ENCODE assay signal across 12 mouse cellular contexts in the genomic region with DNA sequence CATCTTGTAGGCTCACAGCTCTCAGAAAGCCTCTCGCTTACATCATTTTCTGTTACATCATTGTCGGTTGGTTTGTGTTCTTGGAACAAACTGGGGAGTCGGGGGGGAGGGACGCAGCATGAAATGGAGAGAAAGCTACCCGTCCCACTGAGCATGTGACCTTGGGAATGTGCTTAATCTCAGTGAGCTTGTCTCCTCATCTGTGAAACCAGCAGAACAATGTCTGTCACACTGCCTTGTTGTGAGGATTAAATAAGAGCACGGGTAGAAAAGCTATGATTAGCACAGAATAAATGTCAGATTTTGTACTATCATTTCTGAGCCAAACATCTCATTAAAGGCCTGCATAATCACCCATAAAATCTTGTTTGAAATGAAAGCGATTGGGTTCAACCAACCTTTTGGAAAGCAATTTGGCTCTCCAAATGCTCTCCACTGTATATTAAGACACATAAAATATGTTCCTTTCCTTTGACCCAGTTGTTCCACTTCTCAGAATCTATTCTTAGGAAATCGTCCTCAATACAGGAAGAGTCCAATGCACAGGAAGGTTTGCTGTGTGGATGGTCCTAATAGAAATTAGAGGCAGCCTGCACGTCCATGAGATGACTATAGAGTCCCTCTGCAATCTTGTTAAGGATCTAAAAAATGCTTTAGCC.
A peak's percentile ranks its signal among the peaks of the same experiment; 100 is the strongest.
DNase-seq lines count a peak whose midpoint lies in the region; ATAC-seq and TF ChIP-seq lines count a peak whose summit lies in the region.
"Had no signal": no experiment of that assay in that cellular context is flagged by ENCODE, and none has a peak within 500 bp of the region (broad histone marks: within the 10 kb centered on the region; RNA-seq: fewer than 3 reads in every experiment).

No protein-coding gene starts in this region.

- no peak for ATAC-seq in heart, embryonic 12.5 days (ENCODE audit: insufficient number of reproducible peaks, low FRiP score)
- no peak for ATAC-seq in midbrain, postnatal 0 days (ENCODE audit: low FRiP score)
- no peak for ATAC-seq in midbrain, embryonic 13.5 days
- peak; percentile 63 for ATAC-seq in forebrain, postnatal 0 days
- ATAC-seq: activated CD4-positive, CD25-positive, alpha-beta regulatory T cell, adult 4 months had no signal

- TF ChIP-seq CTCF in midbrain, postnatal 0 days (IDR thresholded peaks at IDR 0.05), result no peak
- TF ChIP-seq CTCF in forebrain, postnatal 0 days (IDR thresholded peaks at IDR 0.05; ENCODE audit: low read depth), result no peak

- H3K4me3 ChIP-seq in heart, embryonic 12.5 days, result no peak overlapping the region
- no peak overlapping the region for H3K4me3 ChIP-seq in midbrain, postnatal 0 days (ENCODE audit: low read depth, low read length)
- no peak overlapping the region for H3K4me3 ChIP-seq in midbrain, embryonic 13.5 days (replicated peaks)
- no peak overlapping the region for H3K4me3 ChIP-seq in forebrain, postnatal 0 days (ENCODE audit: low read depth, low read length)
- H3K4me3 ChIP-seq: erythroblast, embryonic 14.5 days; limb, embryonic 15.5 days; neural tube, embryonic 12.5 days had no signal

- DNase-seq in heart, adult 18-20 months, result peak; percentile 38 to 42
- DNase-seq in midbrain, postnatal 0 days (ENCODE audit: low spot score), result peak; percentile 44
- peak; percentile 48 for DNase-seq in forebrain, postnatal 0 days
- DNase-seq in lung, postnatal 4 days, result peak; percentile 12 to 51
- no peak for DNase-seq in urinary bladder, postnatal 10 days (ENCODE audit: low spot score)
- DNase-seq: kidney, postnatal 36 days had no signal

- no peaks in the 10 kb centered on the region for H3K27me3 ChIP-seq in heart, embryonic 12.5 days (replicated peaks)
- H3K27me3 ChIP-seq in midbrain, postnatal 0 days (ENCODE audit: insufficient read depth, low read length), result no peaks in the 10 kb centered on the region
- H3K27me3 ChIP-seq in midbrain, embryonic 13.5 days, result no peaks in the 10 kb centered on the region
- no peaks in the 10 kb centered on the region for H3K27me3 ChIP-seq in forebrain, postnatal 0 days (ENCODE audit: insufficient read depth, low read length)
- H3K27me3 ChIP-seq: limb, embryonic 15.5 days; neural tube, embryonic 12.5 days had no signal

- peaks cover 19% of the 10 kb centered on the region for H3K4me1 ChIP-seq in heart, embryonic 12.5 days (replicated peaks)
- H3K4me1 ChIP-seq in midbrain, postnatal 0 days (ENCODE audit: insufficient read depth, low read length), result no peaks in the 10 kb centered on the region
- no peaks in the 10 kb centered on the region for H3K4me1 ChIP-seq in midbrain, embryonic 13.5 days (replicated peaks)
- peaks cover 6% of the 10 kb centered on the region; the same call in 1 of the 2 replicates for H3K4me1 ChIP-seq in forebrain, postnatal 0 days (ENCODE audit: insufficient read depth)
- H3K4me1 ChIP-seq: limb, embryonic 15.5 days; neural tube, embryonic 12.5 days had no signal

- no peak overlapping the region for H3K9ac ChIP-seq in heart, embryonic 12.5 days
- H3K9ac ChIP-seq in midbrain, postnatal 0 days (replicated peaks; ENCODE audit: low read length, poor library complexity, severe bottlenecking), result no peak overlapping the region
- no peak overlapping the region for H3K9ac ChIP-seq in midbrain, embryonic 13.5 days (replicated peaks)
- H3K9ac ChIP-seq in forebrain, postnatal 0 days, result no peak overlapping the region
- H3K9ac ChIP-seq: limb, embryonic 15.5 days; neural tube, embryonic 12.5 days had no signal

- H3K9me3 ChIP-seq in heart, embryonic 12.5 days (replicated peaks), result no peaks in the 10 kb centered on the region
- H3K9me3 ChIP-seq in midbrain, postnatal 0 days (ENCODE audit: low read length), result no peaks in the 10 kb centered on the region
- H3K9me3 ChIP-seq in midbrain, embryonic 13.5 days, result no peaks in the 10 kb centered on the region
- no peaks in the 10 kb centered on the region for H3K9me3 ChIP-seq in forebrain, postnatal 0 days (ENCODE audit: low read length)
- H3K9me3 ChIP-seq: limb, embryonic 15.5 days; neural tube, embryonic 12.5 days had no signal

- H3K36me3 ChIP-seq in heart, embryonic 12.5 days, result 0 out of 2 replicates have a peak, but pooled peaks cover 3% of the 10 kb centered on the region
- no peaks in the 10 kb centered on the region for H3K36me3 ChIP-seq in midbrain, postnatal 0 days (ENCODE audit: insufficient read depth, low read length)
- H3K36me3 ChIP-seq in midbrain, embryonic 13.5 days, result no peaks in the 10 kb centered on the region
- H3K36me3 ChIP-seq in forebrain, postnatal 0 days (ENCODE audit: insufficient read depth), result no peaks in the 10 kb centered on the region
- H3K36me3 ChIP-seq: limb, embryonic 15.5 days; neural tube, embryonic 12.5 days had no signal

- H3K27ac ChIP-seq in heart, embryonic 12.5 days (ENCODE audit: poor library complexity, severe bottlenecking), result no peak overlapping the region
- no peak overlapping the region for H3K27ac ChIP-seq in midbrain, postnatal 0 days (ENCODE audit: low read depth, low read length)
- H3K27ac ChIP-seq in midbrain, embryonic 13.5 days, result no peak overlapping the region
- H3K27ac ChIP-seq in forebrain, postnatal 0 days (ENCODE audit: low read depth, low read length), result peak overlapping the region; percentile 40
- H3K27ac ChIP-seq: limb, embryonic 15.5 days; neural tube, embryonic 12.5 days had no signal

- 74% methylated on average over 9 of the region's 9 CpGs for WGBS in heart, embryonic 12.5 days
- WGBS in midbrain, postnatal 0 days, result 50% methylated on average over 9 of the region's 9 CpGs
- 66% methylated on average over 9 of the region's 9 CpGs for WGBS in midbrain, embryonic 13.5 days
- 32% methylated on average over 9 of the region's 9 CpGs for WGBS in forebrain, postnatal 0 days

- H3K4me2 ChIP-seq in heart, embryonic 12.5 days, result no peak overlapping the region
- no peak overlapping the region for H3K4me2 ChIP-seq in midbrain, postnatal 0 days (ENCODE audit: low read depth, low read length, poor library complexity, severe bottlenecking)
- no peak overlapping the region for H3K4me2 ChIP-seq in midbrain, embryonic 13.5 days (replicated peaks)
- H3K4me2 ChIP-seq in forebrain, postnatal 0 days (ENCODE audit: low read depth), result no peak overlapping the region
- H3K4me2 ChIP-seq: limb, embryonic 15.5 days; neural tube, embryonic 12.5 days had no signal
